ENCODE assay signal across 16 mouse cellular contexts in the genomic region with DNA sequence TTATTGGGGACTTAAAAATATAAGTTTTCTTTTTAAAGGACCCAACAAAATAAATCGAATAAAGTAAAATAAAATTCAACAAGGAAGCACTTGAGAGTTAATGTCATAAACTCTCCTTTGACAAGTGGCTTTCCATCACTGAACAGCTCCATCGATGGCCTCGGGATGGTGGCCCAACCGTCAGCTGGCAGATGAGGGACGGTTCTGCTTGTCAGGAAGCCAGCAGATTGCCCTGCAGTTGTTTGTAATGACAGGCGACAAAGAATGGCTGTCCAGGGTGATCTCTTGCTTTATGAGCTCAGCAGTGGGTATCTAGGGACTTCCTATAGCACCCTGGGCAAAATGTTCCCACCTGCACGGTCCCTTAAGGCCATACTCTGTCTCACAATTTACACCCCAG.
"Had no signal": no experiment of that assay in that cellular context is flagged by ENCODE, and none has a peak within 500 bp of the region (broad histone marks: within the 10 kb centered on the region; RNA-seq: fewer than 3 reads in every experiment).

No protein-coding gene starts in this region.

- H3K27ac ChIP-seq: limb, embryonic 13.5 days; liver, embryonic 14.5 days; midbrain, embryonic 15.5 days; neural tube, embryonic 13.5 days had no signal

- H3K4me3 ChIP-seq: limb, embryonic 13.5 days; midbrain, embryonic 15.5 days; neural tube, embryonic 13.5 days had no signal

- H3K9me3 ChIP-seq: limb, embryonic 13.5 days; midbrain, embryonic 15.5 days; neural tube, embryonic 13.5 days had no signal

- DNase-seq: kidney, adult 2 months; kidney, postnatal 25 days; layer of hippocampus, adult 9-11 months; layer of hippocampus, postnatal 36 days; lung, adult 18-20 months; lung, postnatal 10 days; lung, postnatal 4 days; right cerebral cortex, postnatal 4 days; spleen, adult 18-20 months; thymus, adult 18-20 months; thymus, postnatal 14 days had no signal

- ATAC-seq: midbrain, embryonic 15.5 days had no signal

- H3K36me3 ChIP-seq: limb, embryonic 13.5 days; midbrain, embryonic 15.5 days; neural tube, embryonic 13.5 days had no signal

- H3K9ac ChIP-seq: limb, embryonic 13.5 days; liver, embryonic 14.5 days; midbrain, embryonic 15.5 days; neural tube, embryonic 13.5 days had no signal

- H3K4me1 ChIP-seq: midbrain, embryonic 15.5 days had no signal

- H3K27me3 ChIP-seq: limb, embryonic 13.5 days; midbrain, embryonic 15.5 days; neural tube, embryonic 13.5 days had no signal

- H3K4me2 ChIP-seq: limb, embryonic 13.5 days; midbrain, embryonic 11.5 days; midbrain, embryonic 15.5 days; neural tube, embryonic 13.5 days had no signal
